Mouse (Mus musculus) telencephalon, adult 2 months (tissue): ENCODE data around the gene Aspdh.

Source experiments
- DNase-seq: peaks from one replicate; pipeline ENCODE4 v3.0.0-alpha.2; 2011; ENCODE audit warnings: low read depth, low spot score

The Aspdh gene

DNA sequence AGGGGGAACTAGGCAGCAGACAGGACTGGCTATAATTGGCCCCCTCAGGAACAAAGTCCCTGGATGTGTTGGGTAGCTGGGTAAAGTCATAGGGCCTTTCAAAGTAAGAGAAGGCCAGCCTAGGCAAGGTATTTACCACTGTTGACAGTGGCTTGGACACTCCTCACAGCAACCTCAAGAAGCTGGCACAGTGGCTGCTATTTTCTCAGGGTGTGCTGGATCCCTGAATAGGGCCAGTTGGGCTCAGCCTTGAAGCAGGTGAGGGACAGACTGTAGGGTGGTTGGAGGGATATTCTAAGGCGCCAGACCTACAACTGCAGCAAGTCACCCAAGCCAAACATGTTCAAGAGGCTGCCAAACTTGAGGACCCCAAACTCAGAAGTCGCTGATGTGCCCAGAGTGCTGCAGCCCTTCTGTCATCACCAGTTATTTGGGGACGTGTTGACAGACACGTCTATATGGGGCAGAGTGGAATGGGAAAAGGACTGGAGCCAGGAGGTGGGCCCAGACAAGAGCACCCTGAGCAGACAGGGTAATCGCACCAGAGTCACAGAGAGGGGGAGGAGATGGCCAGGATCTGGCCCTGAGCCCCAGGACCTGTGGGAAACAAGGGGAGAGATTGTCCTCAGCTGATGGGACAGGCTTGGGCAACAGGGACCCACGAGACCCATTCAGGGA, 6.8 kb downstream of the Aspdh start:
- DNase-seq: no peak

DNA sequence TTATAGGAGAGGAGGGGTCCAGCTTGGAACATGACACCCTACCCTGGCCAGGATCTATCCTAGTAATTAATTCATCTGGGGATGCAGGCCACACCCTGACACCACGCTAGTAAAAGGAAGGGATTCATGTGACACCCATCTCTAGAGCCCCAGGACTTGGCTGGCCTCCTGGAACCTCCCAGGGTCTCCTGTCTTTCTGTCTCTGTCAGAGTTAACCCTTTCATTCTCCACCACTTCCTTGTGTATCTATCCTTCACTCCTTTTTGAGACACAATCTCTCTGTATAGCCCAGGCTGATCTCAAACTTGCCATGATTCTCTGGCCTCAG, 7.3 kb downstream of the Aspdh start:
- DNase-seq: no peak

DNA sequence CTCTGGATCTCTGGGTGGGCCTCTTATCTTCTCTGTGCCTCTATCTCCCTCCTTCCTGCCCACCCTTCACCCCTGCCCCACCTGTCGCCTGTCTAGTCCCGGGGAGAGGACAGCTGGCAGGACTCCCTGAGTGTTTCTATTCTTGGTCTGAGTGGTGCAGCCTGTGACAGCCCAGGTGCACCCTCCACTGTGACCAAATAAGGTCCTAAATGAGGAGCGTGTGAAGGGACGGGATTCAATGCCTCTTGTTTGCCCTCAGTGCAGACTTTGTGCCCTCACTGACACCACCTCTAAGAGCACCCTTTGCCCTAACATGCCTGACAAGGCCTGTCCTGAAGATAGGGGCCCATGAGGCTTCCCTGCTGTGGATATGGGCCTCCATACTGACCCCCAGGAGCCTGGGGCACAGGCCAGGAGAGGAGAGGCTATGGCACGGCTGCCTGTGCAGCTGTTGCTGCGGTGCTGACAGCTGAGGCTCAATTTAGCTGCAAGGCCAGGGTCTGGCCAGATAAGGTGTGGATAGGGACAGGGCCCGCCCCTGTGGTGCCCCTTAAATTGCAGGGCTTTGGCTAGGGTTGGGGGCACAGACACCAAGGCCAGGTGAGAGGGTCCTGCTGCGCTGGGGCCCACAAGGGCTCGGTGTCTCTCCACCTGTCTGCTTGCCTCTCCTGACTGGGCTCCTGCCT, 7.9 kb downstream of the Aspdh start:
- DNase-seq: no peak

DNA sequence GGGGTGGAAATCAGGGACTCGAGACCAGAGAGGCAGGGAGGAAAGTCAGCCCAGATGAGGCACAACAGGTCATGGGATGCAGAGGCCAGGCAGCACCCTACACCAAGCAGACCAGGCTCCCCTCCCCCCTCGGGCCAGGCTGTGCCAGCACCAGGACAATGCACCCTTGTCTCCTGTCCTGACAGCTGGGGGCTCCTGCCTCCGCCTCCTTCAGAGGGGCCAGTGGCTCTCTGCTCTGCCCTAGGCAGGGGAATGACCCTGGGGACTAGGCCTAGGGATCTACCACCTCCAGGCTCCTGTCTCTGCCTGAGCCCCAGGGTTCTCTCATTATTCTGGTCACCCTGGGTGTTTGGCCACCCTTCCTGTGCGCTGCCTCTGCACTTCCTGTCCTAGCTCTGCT, 9.2 kb downstream of the Aspdh start:
- peak; percentile 82 for DNase-seq

DNA sequence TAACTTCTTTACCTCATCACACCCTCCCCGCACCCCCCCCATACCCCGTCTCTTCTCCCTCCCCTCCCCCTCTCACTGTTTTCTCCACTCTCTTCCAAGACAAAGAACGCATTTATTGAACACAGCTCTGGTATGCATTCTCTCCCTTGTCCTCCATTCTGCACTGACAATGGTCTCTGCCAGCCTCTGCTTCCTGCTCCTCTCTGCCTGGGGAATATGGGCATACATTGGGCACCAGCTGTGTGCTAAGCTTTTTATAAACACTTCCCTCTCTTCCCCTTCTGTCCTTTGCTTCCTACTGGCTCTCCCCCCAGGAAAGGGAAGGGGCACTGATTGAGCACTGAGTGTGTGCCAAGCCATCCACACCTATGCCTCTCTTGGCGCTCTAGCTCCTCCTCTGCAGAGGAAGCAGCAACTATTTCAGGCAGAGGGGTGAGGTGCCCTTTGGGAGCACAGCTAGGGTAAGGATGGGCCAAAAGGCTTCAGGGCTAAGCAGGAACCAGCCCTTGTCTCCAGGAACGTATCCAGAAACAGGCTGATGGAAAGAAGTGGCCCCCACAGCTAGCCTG, 9.9 kb downstream of the Aspdh start:
- DNase-seq: no peak

DNA sequence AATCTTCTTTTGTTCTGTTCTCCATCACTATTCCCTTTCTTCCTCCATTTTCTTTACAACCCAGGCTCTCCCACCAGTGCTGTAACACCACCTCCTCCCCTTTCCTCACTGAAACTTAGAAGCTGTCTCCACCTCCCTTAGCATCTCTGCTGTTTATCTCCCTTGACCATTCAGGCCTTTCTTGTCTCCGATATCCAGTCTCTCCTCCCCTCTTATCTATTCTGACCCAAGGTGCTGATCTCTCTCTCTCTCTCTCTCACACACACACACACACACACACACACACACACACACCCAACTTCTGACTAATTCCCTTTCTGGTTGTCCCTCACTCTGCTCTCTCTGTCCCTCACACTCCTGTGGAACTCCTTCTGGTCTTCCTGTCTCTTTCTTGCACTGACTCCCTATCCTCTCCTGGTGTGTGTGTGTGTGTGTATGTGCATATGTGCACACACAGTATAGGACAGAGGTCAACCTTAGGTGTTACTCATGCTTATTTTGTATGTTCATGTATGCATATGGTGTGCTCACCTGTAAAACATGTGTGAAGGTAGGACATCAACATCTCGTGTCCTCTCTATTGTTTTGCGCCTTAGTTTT, 17.7 kb downstream of the Aspdh start:
- DNase-seq: no peak

DNA sequence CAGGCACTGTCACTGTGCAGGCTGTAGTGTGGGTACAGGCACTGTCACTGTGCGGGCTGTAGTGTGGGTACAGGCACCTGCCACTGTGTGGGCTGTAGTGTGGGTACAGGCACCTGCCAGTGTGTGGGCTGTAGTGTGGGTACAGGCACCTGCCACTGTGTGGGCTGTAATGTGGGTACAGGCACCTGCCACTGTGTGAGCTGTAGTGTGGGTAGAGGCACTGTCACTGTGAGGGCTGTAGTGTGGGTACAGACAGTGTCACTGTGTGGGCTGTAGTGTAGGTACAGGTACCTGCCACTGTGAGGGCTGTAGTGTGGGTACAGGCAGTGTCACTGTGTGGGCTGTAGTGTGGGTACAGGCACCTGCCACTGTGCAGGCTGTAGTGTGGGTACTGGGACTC, 18.9 kb downstream of the Aspdh start:
- DNase-seq: no peak

DNA sequence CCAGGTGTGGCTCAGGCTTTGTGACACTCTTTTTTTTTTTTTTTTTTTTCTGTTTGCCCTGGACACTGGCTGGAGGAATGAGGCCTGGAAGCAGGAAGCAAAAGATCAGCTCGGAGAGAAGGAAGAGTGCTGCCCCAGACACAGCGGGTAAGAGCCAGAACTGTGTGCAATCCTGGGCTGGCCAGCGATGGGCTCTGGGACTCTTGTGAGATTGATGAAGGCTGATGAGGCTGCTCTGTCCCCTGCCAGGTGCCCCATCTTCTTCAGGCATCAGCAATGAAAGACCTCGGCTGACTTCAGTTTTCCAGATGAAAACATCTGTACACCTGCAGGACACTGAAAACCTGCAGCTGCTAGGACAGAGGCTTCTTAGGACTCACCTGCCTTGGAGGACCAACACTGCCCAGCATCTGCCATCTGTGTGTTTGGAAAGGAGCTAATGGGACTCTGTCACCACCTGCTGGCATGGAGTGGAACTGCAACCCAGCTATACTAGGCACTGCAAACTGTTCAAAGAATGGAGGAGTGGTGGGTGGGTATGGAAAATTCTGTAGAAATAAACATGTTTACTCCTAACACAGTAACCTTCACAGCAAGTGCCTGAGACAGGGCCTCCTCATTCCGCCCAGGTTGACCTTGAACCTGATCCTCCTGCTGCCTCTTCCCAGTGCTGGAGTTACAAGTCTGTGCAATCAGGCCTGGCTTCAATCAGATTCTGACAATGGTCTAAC, 19.8 kb downstream of the Aspdh start:
- DNase-seq: peak; percentile 55

DNA sequence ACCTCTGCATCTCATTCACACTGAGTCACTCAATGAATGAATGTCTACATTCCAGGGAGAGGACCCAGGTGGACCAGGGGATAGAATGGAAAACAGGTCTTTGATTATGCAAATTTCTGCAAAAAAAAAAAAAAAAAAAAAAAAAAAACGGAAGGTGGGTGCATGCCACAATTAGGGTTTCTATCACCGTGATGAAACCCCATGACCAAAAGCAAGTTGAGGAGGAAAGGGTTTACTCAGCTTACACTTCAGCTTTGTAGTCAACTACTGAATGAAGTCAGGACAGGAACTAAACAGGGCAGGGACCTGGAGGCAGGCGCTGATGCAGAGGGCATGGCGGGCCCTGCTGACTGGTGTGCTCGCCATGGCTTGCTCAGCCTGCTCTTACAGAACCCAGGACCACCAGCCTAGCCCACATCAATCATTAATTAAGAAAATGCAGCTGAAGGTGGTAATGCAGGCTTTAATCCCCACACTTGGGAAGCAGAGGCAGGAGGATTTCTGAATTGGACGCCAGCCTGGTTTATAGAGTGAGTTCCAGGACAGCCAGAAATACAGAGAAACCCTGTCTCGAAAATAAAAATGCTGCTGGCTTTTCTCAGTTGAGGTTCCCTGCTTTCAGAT, 20.5 kb downstream of the Aspdh start:
- DNase-seq: no peak

DNA sequence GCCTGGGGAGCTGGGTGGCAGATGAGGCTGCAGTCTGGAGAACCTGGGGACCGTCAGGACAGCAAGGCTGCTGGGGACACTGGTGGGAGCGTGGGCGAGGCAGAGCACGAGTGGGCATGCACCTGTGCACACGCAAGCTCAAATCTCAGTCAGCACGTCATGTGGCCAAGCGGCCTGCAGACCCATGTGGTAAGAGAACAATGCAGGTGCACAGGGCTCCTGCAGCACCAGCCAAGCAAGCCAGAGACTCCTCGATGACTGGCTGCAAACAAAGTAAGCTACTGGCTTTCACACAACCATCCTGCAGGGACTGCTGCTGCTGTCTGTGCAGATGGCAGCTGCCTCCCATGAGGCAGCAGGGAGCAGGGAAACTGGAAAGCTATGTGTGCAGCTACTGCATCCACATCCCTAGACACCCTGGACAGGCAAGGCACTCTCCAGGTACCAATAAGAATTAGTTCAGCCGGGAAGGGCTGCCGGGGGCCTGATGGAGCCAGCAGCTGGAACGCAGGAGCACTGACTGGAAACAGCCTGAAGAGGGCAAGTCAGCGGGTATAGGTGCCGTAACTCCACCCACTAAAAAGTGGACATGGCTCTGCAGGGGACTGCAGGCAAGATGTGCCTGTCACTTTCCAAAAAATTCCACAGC, 21.9 kb downstream of the Aspdh start:
- no peak for DNase-seq

DNA sequence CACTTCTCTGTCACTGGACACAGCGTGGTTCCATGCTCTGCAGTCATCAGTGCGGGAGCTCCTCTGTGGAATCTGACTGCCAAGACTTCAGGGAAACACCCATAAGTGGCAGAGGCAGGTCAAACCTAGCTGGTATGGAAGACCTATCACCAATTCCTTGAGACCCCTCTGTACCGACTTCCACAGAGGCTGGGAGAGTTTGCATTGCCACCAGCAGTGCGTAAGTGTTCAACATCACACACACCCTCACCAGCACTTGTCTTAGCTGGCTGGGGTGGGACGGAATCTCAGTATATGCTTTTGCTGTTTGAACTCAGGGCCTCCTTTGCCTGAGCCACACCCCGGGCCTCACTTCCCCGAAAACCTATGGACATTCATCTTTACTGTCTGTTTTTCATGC, 22.7 kb downstream of the Aspdh start:
- DNase-seq: no peak

DNA sequence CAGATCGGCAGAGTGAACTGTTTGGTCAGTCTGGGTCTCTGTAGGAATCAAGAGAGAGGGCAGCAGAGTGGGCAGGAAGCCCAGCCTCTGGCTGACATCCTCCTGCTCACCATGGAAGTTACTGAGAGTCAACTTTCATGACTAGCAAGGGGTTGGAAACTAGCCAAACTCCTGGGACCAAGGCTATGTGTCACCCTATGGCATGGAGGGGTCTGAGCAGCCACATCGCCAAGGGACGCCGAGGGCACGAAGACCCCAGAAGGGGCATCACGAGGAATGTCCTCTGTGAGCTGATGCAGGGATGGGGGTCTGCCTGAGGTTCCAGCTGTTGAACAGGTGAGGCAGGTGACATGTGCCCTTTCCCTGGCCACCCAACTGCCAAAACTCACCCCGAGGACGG, 23.4 kb downstream of the Aspdh start:
- no peak for DNase-seq

DNA sequence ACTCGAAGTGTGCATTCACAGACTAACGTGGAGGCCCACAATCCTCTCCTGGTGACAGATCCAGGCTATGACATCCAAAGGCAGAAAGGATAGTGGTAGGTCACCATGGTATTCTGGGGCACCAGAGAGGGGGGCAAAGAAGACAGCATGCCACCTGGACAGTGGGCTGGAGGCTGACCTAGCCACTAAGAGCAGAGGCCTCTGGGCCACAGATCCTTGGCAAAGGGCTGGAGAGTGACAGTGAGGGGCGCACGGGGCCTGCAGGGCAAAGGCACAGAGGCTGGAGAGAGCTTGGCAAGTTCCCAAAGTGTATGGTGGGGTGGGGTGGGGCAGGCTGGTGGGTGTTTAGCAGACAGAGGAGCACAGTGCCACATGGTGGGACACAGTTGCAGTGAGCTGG, 25.1 kb downstream of the Aspdh start:
- no peak for DNase-seq

DNA sequence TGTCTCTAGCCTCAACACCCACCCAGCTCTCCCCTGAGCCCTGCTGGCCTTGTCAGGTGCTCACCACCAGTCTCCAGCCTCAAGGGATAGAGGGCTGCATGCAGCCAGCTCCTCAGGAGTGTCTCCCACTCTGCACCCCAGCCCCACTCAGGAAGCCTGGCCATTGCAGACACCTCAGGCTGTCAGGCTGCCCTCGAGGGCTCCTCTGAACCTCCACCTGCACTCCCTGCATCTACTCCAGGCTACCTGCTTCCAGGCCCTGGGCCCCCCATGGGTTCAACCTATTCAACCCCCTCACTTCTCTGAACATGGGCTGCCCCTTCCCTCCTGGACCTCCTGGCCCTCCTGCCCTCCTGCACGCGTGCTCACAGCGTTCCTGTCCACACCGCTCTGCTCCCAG, 26.2 kb downstream of the Aspdh start:
- DNase-seq: no peak

DNA sequence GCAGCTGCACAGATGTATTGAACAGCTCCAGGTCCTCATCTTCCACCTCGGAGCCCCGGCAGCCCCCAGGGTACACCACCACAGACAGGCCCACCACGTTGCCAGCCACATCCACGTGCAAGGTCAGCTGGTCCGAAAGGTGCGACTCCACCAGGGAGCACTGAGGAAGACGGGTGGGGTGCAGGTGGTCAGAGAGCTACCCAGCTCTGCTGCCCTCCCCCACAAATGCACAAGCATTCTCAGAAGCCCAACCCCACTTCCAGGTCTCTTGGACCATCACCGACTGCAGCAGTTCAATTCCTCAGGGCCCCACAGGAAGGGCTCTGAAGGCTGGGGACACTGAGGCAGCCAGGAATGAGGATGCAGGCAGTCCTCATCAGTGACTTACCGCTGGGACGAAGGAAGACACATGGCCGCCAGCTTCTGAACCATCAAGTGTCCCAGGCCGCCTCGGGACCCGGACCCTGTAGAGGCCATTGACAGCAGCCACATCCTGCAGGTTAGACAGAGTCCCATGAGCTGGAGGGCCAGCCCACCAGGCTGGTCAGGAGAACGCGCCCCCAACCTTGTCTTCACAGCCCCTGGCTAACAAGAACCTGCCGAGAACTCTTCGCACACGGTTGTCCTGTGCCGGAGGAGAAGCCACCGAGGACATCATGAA, 27.1 kb downstream of the Aspdh start:
- no peak for DNase-seq

DNA sequence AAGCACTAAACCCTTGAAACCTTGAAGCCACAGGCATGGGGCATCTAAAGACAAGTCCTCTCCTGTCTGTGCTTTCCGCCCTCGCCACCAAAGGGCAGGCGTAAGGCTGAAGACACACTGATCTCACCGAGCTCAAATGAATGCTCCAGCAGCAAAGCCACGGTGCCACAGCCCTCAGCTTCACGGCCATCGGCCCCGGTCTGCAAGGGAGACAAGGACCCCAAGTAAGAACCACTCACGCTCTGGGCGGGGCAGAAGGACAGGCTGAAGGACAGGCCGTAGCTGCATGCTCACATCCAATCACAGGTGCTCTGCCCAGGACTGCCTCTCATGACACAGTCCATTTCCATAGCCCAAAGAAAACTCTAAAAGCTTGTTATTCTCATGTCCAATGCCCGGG, 29.5 kb downstream of the Aspdh start:
- DNase-seq: no peak

DNA sequence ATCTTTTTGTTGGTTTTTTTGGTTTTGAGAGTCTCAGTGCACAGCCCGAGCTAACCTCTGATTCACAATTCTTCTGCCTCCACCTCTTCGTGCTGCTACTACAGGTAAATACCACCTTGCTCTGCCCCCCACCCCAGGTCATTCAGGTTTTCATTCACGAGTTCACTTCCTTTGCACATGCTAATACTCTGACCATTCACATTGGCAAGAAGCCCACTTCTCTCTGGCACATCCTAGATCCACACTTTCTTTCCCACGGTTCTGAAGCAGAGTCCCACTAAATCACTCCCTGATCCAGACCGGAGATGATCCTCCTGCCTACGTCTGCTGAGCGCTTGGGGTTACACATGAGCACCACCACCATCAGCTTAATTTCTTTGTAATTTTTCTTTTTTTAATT, 29.9 kb downstream of the Aspdh start:
- DNase-seq: no peak

DNA sequence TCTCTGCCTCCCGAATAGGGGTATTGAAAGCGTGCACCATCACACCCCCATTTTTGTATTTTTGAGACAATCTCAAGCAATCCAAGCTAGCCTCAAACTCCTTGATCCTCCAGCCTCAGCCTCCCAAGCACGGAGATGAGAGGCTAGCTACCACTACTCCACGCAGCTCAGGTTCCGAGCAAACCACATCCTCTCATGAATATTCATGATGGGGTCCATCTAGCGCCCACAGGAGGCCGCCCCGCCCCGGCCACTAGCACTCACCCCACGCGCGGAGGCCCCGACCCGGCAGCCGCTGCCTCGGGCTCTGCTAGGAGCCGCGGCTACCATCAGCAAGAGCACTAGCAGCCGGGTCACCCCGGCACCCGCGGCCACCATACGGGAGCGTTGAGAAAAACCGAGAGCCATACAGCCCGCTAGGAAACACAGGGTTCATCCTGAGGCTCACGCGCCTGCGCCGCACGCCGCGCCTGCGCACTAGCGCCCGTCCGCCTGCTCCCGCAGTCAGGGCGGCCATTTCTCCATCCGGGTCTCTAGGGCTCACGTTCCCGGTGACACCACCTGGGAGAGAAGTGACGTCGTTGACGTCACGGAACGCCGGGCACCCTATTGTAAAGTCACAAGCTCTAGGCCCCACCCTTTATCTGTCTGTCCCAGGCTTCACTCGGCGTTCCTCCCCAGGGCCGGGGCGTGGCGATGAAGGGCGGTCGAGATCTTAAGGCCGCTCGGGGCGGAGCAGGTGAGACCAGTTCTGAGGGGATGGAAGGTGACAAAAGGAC, 31.0 kb downstream of the Aspdh start, which contains the start of the genes Emc10 and Fam71e1:
Gene Emc10, minus strand, starts transcription at position 538 of the 779 bp plus-strand sequence.
Gene Fam71e1, plus strand, starts transcription at position 590 of the 779 bp plus-strand sequence.
- DNase-seq: peak; percentile 97

DNA sequence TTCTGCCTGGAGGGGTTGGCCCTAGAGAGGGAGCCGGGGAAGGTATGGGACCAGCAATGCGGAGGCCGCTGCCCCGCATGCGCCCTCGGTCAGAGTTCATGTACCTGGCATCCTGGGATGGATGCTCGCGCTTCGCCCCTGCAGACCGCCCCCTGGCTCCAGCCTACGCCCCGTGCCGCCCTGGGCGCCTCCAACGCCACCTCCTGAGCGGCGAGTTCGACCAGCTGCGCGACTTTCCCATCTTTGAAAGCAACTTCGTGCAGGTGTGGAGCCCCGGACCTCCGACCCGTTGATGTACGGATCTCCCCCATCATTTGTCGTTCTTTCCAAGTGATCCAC, 31.5 kb downstream of the Aspdh start:
- no peak for DNase-seq
